Mouse (Mus musculus) adipose tissue, adult 10 weeks (tissue): Measurements from ENCODE around the gene Mdh2. TPM values are rescaled to one million over a fixed set of nuclear protein-coding genes. Genes with fewer than 3 reads are reported as not detected.

Experiments
- polyA plus RNA-seq: library from polyadenylated mRNA; stranded (reverse); fragments of 350-450 nt; fragmentation: Illumina TruSeq; extraction: RNeasy Lipid Tissue Mini Kit (QIAGEN cat#74804); gene quantifications from one replicate; pipeline ENCODE4 v1.2.3, GENCODE M21; 2014; ENCODE audit warnings: low read depth, low replicate concordance

Gene Mdh2
- 245 TPM for polyA plus RNA-seq

DNA sequence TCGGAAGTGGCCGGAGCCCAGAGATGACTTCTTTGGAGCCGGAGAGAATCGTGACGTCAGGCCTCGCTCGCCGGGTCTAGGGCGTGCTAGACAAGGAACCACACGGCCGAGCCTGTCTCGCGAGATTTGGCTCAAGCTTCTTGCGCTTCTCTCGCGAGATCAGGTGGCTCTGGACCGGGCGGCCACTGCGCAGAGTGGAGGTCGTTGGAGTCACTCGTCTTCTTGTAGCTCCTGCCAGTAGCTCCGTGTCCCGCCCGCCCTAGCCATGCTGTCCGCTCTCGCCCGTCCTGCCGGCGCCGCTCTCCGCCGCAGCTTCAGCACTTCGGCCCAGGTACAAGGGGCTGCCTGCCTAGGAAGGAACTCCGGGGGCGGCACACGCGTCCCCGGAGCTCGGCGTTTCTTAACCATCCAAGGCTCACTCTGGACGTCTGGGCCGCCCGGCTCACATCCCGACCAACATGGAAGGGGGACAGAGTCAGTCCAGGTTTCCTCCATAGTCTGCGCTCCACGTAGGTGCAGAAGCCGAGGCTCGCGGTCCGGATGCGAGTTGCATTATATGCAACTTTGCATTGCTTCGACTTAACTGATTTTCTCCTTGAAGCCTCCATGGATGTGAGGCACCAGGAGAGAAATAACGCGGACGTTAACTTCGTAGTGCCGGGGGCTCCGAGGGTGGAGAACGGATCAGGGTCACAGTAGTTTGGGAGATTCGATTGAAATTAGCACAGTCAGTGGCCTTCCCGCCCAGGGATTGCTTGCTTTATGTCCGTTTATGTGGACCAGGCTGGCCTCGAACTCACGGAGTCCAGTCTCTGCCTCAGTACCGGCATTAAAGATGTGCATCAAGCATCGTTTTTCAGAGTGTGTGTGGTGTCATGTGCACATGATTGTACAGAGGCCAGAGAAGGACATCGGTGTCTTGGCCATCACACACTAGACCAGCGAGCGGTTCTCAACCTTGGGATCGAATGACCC, at the start of gene Mdh2:
Gene Mdh2 (plus strand): TSS at position 10 of the 975 bp plus-strand sequence.

DNA sequence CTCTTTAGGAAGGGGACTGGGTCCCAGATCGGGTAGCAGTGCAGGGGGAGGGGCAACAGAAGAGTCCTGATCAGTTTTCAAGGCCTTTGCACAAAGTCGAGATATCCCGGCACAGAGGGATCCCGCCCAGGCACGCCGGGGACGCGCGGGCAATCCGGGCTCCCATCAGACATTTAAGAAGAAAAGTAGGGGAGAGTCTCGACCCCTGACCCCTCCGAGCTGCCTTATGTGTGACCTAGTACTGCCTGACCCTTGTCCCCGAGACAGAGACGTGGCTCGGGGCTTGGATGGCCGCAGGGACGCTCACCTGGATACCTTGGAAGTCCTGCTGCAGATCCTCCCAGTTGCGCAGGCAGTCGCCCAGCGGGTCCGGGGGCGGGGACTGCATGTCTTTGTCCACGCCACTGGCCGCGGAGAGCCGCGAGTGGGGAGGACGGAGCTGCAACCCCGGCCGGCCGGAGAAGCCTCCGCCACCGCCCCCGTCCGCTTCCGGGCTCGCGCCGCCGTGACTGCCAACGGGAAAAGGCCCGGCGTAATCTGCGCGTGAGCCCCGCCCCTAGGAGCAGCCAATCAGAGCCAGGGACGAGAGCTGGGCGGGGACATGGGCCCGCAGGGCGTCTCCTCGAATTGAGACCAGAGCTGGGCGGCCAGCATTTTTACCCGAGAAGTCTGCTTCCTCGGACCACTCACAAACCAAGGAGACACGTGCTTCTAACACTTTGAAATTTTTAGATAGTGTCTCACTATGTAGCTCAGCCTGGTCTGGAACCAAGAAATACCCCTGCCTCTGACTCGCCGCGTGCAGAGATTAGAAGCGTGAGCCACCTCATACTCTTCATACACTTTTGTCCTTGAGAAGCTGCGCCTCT, 34.3 kb upstream of the Mdh2 start, which contains the start of gene Tmem120a:
Gene Tmem120a (minus strand): TSS at position 708 of the 869 bp plus-strand sequence.

DNA sequence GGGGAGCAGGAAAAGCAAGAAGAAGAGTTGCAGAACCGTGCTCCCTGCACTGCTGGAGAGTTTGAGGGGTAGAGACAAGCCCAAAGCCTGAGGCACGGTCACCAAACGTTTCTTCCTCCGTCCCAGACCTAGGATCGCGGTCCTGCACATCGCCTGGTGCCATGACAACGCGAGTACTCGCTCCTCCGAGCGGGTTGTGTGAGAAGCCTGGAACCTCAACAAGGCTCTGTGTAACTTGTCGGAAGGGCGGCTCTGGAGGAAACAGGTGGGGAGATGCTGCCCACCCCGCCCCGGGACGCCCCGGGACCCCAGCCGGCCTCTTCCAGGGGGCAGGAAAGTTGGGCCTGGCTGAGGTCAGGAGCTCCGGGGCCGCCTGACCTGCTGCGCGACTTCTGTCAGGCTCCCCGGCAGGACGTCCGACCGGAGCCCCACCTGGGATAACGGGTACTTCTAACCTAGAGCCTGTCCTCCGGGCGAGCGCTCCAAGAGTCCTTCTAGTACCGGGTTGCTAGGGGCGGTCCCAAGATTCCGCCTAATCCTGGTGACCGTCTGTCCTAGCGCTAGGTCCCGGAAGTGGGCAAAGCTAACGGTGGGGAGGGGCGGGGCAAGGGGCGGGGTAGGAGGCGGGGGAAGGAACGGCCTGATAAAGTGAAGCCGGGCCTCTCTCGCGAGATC, 347 bp upstream of the Mdh2 start, which contains the start of gene Styxl1:
Gene Styxl1 (minus strand): TSS at position 590 of the 675 bp plus-strand sequence.

DNA sequence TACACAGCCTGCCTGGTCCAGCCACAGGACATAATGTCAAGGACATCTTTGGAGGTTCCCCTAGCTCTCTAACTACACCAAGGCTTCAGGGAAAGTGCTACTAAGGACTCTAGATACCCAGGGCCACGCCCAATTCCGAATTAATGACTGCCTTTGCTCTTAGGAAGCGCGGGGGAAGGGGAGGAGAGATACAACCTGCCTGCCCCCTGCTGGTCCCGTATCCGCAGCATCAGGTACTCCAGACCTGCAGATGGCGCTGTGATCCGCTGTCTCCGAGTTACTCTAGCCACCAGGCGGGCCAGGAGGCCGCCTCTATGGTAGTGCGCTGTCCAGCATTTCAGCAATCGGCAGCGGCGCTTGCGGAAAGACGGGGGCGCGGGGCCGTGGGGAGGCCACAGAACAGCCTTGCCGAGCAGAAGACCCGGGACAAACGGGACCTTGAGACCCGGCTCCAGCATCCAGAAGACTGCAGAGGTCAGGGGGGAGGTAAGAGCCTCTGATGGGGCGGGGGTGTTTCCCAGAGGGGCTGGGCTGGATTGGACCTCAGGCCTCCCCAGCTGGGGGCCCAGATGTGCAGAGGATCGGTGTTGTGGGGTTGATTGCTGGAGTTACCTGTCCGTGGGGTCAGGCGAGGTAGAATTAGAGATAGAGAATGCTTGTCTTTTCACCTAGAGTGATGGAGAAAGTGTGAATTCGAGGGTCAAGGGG, 28.4 kb downstream of the Mdh2 start, which contains the start of gene Srrm3:
Gene Srrm3 (plus strand): TSS at position 336 of the 708 bp plus-strand sequence.

Other genes starting within 250 kb of the Mdh2 start
- 24.9 TPM for gene Hip1, start 233.4 kb upstream of the Mdh2 start, polyA plus RNA-seq
- not detected for gene Ccl26, start 214.9 kb upstream of the Mdh2 start, polyA plus RNA-seq
- 15.2 TPM for gene Ccl24, start 205.4 kb upstream of the Mdh2 start, polyA plus RNA-seq
- 32.3 TPM for gene Rhbdd2, start 145.9 kb upstream of the Mdh2 start, polyA plus RNA-seq
- 150 TPM for gene Por, start 108.4 kb upstream of the Mdh2 start, polyA plus RNA-seq
- gene Tmem120a, start 34.0 kb upstream of the Mdh2 start, polyA plus RNA-seq = 92.4 TPM
- gene Styxl1, start 95 bp upstream of the Mdh2 start, polyA plus RNA-seq = 3.8 TPM
- gene Srrm3, start 28.4 kb downstream of the Mdh2 start, polyA plus RNA-seq = not detected
- 85.0 TPM for gene Hspb1, start 109.4 kb downstream of the Mdh2 start, polyA plus RNA-seq
- gene Ywhag, start 156.1 kb downstream of the Mdh2 start, polyA plus RNA-seq = 136 TPM
- 7.0 TPM for gene Ssc4d, start 196.1 kb downstream of the Mdh2 start, polyA plus RNA-seq
- not detected for gene Zp3, start 201.6 kb downstream of the Mdh2 start, polyA plus RNA-seq
- gene Dtx2, start 216.3 kb downstream of the Mdh2 start, polyA plus RNA-seq = 29.3 TPM